Mouse (Mus musculus): ENCODE results near the gene Gpam. TPM values are rescaled to one million over a fixed set of nuclear protein-coding genes. Genes with fewer than 3 reads are reported as not detected.

Gene Gpam
- 18.0 and 36.9 TPM in 2 replicates for polyA plus RNA-seq (2015; fragmentation: Nextera tagmentation; extraction: Ambion mirVana)

GRCm38 (mm10) chr19:55127072-55127718, at the start of gene Gpam:
Gene Gpam, minus strand, starts transcription at chr19:55127238.

Other genes with a start within 250 kb of the Gpam start
- 0.10 TPM in 1 of 2 replicates, not detected in the other for gene Tectb, start 53.5 kb upstream of the Gpam start, polyA plus RNA-seq (2015; fragmentation: Nextera tagmentation; extraction: Ambion mirVana)
- gene Gucy2g, start 114.0 kb upstream of the Gpam start, polyA plus RNA-seq (2015; fragmentation: Nextera tagmentation; extraction: Ambion mirVana): 0.03 TPM in 1 of 2 replicates, not detected in the other
- gene Acsl5, start 124.7 kb upstream of the Gpam start, polyA plus RNA-seq (2015; fragmentation: Nextera tagmentation; extraction: Ambion mirVana): 52.1 and 54.7 TPM in 2 replicates
- gene Zdhhc6, start 188.8 kb upstream of the Gpam start, polyA plus RNA-seq (2015; fragmentation: Nextera tagmentation; extraction: Ambion mirVana): 42.3 and 65.4 TPM in 2 replicates
- gene Vti1a, start 189.1 kb upstream of the Gpam start, polyA plus RNA-seq (2015; fragmentation: Nextera tagmentation; extraction: Ambion mirVana): 15.9 and 21.3 TPM in 2 replicates